Mouse (Mus musculus) hindbrain, embryonic 11.5 days (tissue): ENCODE measurements around the gene Nup62. TPM values are rescaled to one million over a fixed set of nuclear protein-coding genes. Genes with fewer than 3 reads are reported as not detected.

Experiments
- ATAC-seq: fragments of 200-750 bp; cut with Nextera tagmentation; 2 replicates; pipeline ENCODE4 v1.8.0; 2017; ENCODE audit warnings: mild to moderate bottlenecking, moderate TSS enrichment, moderate library complexity; ENCODE audit not compliant: low FRiP score
- DNase-seq: peaks from one replicate; pipeline ENCODE4 v3.0.0-alpha.2; 2015; ENCODE audit warnings: low spot score
- H3K27ac ChIP-seq: fragments of 300-500 bp; sonication (generic); 2 replicates; pipeline ENCODE4 v1.5.1; 2014; ENCODE audit warnings: mild to moderate bottlenecking, low read depth, low read length
- H3K27me3 ChIP-seq: fragments of 300-500 bp; sonication (generic); 2 replicates; pipeline ENCODE4 v1.6.1; 2014; ENCODE audit warnings: mild to moderate bottlenecking, low read length, moderate library complexity, mixed read lengths; ENCODE audit not compliant: control insufficient read depth, insufficient read depth
- H3K36me3 ChIP-seq: fragments of 300-500 bp; sonication (generic); 2 replicates; pipeline ENCODE4 v1.6.1; 2014; ENCODE audit warnings: mild to moderate bottlenecking, low read length, moderate library complexity, mixed read lengths; ENCODE audit not compliant: control insufficient read depth, insufficient read depth
- H3K4me1 ChIP-seq: fragments of 300-500 bp; sonication (generic); replicated peaks from 2 replicates; pipeline ENCODE4 v1.6.1; 2014; ENCODE audit warnings: low read length, mixed read lengths; ENCODE audit not compliant: control insufficient read depth, insufficient read depth
- H3K4me2 ChIP-seq: fragments of 300-500 bp; sonication (generic); replicated peaks from 2 replicates; pipeline ENCODE4 v1.6.1; 2014; ENCODE audit warnings: mild to moderate bottlenecking, low read depth, low read length
- H3K4me3 ChIP-seq: fragments of 300-500 bp; sonication (generic); 2 replicates; pipeline ENCODE4 v1.5.1; 2014; ENCODE audit warnings: low read depth, low read length
- H3K9ac ChIP-seq: fragments of 300-500 bp; sonication (generic); 2 replicates; pipeline ENCODE4 v1.6.1; 2014; ENCODE audit warnings: low read depth, low read length
- H3K9me3 ChIP-seq: fragments of 300-500 bp; sonication (generic); 2 replicates; pipeline ENCODE4 v1.6.1; 2016; ENCODE audit warnings: low read length; ENCODE audit not compliant: control insufficient read depth
- WGBS: fragments of 180-500 bp; shearing (Covaris S2); extraction: QIAGEN DNeasy Blood & Tissue Kit; methylation state at CpG from one replicate; pipeline ENCODE4 v1.1.7; 2014; 5-methylcytosine and 5-hydroxymethylcytosine counted together
- polyA plus RNA-seq: library from polyadenylated mRNA; unstranded; fragments of >200 nt; fragmentation: Nextera tagmentation; extraction: Ambion mirVana; gene quantifications from 2 replicates; pipeline ENCODE4 v1.2.1, GENCODE M21; 2014

Gene Nup62
- polyA plus RNA-seq, result 44.2 and 62.3 TPM in 2 replicates

DNA sequence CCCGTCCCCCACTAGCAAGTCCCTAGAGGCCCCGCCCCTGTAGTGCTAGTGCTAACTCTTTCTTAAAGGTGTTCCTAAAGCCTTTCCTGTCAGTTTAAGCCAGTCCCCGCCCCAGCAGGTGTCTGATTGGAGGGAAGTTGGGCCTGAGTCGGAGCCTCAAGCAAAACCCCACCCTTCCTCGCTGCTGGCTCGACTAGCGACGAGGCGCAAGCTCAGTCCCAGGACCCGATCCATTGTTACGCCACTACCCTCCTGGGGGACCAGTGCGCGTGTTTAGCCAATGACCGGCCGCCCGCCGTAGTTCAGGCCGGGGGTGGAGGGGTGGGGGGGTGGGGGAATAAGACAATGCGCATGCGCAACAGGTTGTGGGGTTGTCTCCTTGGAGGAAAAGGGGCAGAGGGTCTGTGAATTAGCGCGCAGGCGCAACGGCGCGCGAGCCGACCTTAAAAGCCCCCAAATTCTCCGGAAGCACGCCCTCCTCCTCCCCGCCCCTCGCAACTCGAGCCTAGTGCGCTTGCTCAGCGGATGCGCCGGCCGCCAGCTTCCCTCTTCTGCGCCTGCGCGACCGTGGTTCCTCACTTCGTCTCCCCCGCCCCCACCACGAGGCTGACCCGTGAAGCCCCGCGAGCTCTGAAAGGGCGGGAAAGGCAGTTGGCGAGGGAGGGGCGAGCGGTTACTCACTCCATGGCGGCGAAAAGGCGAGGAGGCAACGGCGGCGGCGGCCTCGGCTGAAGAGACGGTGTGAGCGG, at the start of gene Nup62, which contains the start of gene Il4i1:
Nup62 (plus strand) TSS at position 368 of the 749 bp plus-strand sequence.
Il4i1 (plus strand) TSS at position 667 of the 749 bp plus-strand sequence.
- peak; percentile 96 for ATAC-seq
- Histone ChIP-seq H3K4me1 (peaks cover 17% of the 10 kb centered on the region), H3K9ac (peak within 1 kb of the TSS; percentile 95), H3K27ac (peak within 1 kb of the TSS; percentile 93), H3K9me3 (no peaks in the 10 kb centered on the region), H3K27me3 (no peaks in the 10 kb centered on the region), H3K4me2 (peak within 1 kb of the TSS; percentile 80), H3K4me3 (peak within 1 kb of the TSS; percentile 92), H3K36me3 (no peaks in the 10 kb centered on the region)
- WGBS, result under 1% methylated on average over 54 of the region's 62 CpGs
- peak; percentile 100 for DNase-seq

DNA sequence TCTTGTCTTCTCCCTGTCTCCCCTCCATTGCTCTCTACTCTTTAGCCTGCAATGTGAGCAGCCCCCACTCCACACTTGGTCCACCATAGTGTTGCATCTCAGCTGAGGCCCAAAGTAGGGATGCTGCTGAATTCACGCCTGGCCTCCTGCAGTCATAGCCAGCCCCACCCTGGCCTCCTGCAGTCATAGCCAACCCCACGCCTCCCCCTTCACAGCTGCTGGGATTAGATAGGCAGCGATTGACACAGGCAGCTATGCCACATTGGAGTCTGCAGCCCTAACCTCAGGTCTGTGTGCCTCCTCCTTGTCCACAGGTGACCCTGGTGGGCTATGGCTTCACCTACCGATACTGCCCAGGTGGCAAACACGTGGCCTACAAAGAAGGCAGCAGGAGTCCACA, 47.8 kb upstream of the Nup62 start:
- Histone ChIP-seq H3K9ac (no peak overlapping the region), H3K36me3 (0 out of 2 replicates have a peak, but pooled peaks cover 5% of the 10 kb centered on the region), H3K4me2 (no peak overlapping the region), H3K9me3 (no peaks in the 10 kb centered on the region), H3K27me3 (no peaks in the 10 kb centered on the region), H3K4me1 (no peaks in the 10 kb centered on the region), H3K27ac (no peak overlapping the region), H3K4me3 (no peak overlapping the region)
- DNase-seq (no peak), ATAC-seq (no peak)
- WGBS, result 87% methylated on average over 5 of the region's 5 CpGs

DNA sequence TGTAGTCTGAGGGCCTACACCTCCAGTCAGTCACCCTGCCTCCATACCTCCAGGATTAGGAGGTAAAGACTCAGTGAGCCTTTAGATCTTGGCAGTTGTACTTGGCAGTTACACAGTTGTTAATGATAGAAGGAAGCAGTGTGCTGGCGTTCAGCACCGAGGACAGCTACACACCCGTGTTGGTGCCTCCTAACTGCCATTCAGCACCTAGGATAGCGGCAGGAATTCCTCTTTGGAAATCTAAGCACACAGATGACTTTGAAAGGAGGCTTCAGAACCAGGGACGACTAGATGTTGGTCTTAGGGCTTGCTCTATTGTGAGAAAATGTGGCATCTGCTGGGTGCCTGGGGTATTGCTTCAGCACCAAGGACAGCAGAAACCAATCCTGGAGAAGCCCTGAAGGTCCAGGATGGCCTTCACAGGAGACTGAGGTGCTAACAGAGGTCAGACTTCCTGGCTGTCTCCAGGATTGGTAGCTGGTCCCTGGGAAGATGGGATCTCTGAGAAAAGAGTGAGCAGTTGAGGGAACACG, 45.8 kb upstream of the Nup62 start:
- H3K36me3 ChIP-seq, result 0 out of 2 replicates have a peak, but pooled peaks cover 5% of the 10 kb centered on the region

DNA sequence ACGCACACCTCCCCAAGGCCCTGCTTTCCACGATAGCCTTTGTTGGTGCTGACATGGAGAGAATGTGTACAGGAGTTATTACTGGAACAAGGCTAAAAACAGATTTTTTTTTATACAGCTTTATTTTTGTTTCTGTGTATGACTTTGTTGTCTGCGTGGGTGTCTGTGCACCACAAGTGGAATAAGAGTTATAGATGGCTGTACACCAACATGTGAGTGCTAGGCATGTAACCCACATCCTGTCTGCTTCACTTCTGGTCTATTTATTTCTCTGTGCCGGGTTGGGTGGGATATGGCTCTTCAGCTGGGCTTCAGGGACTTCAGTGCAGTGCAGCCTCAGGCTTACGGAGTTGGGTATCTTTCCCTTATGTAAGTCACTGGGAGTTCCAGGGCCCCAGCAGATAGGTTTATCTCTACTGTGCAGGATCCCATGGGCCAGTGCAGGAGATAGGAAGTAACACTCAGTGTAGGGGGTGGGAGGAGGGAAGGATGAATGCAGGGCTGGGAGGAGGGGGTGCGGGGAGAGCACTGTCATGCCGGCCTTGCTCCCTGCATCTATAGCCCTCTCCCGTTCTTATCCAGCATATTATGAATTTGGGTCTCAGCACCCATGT, 43.2 kb upstream of the Nup62 start:
- H3K4me1 ChIP-seq, result no peaks in the 10 kb centered on the region
- H3K27me3 ChIP-seq, result no peaks in the 10 kb centered on the region
- no peak overlapping the region for H3K27ac ChIP-seq
- WGBS, result 92% methylated on average over 8 of the region's 8 CpGs
- H3K9ac ChIP-seq, result no peak overlapping the region
- H3K36me3 ChIP-seq, result 0 out of 2 replicates have a peak, but pooled peaks cover 5% of the 10 kb centered on the region
- DNase-seq (no peak), ATAC-seq (no peak)
- H3K4me2 ChIP-seq, result no peak overlapping the region
- H3K4me3 ChIP-seq, result no peak overlapping the region
- no peaks in the 10 kb centered on the region for H3K9me3 ChIP-seq

More for the DNA sequence above, 45.8 kb upstream of the Nup62 start:
- Histone ChIP-seq H3K9ac (no peak overlapping the region), H3K27ac (no peak overlapping the region), H3K4me1 (no peaks in the 10 kb centered on the region), H3K4me3 (no peak overlapping the region), H3K9me3 (no peaks in the 10 kb centered on the region), H3K4me2 (no peak overlapping the region), H3K27me3 (no peaks in the 10 kb centered on the region)
- DNase-seq (peak; percentile 79), ATAC-seq (no peak)
- WGBS, result 12% methylated on average over 6 of the region's 6 CpGs

- H3K4me2 ChIP-seq, result no peak overlapping the region
- H3K36me3 ChIP-seq, result no peaks in the 10 kb centered on the region
- WGBS, result 89% methylated on average over 9 of the region's 9 CpGs
- DNase-seq (no peak), ATAC-seq (no peak)
- H3K9me3 ChIP-seq, result no peaks in the 10 kb centered on the region
- H3K4me1 ChIP-seq, result no peaks in the 10 kb centered on the region
- H3K4me3 ChIP-seq, result no peak overlapping the region
- H3K27me3 ChIP-seq, result no peaks in the 10 kb centered on the region
- no peak overlapping the region for H3K9ac ChIP-seq
- H3K27ac ChIP-seq, result no peak overlapping the region
Measured at GRCm38 (mm10) chr7:44776849-44777498, 38.9 kb upstream of the Nup62 start.

DNA sequence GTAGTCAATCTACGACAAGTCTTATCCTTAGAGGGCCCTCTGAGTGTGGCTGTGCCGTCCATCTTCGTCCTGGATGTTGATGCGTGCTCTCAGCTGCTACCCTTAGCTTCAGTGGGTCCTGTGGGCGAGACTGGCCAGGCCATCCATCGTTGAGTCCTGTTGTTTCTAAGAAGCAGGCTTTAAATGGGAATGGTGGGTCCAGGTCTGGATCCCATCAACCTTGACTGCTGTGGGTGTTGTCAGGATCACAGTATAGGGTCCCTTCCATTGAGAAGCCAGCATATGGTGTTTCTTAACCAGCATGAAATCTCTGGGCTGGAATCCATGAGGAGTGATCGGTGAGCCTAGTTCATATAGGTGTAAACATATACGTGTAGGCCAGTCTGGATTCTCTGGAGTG, 35.8 kb upstream of the Nup62 start:
- no peaks in the 10 kb centered on the region for H3K27me3 ChIP-seq
- H3K4me3 ChIP-seq, result no peak overlapping the region
- DNase-seq, result no peak
- H3K4me2 ChIP-seq, result no peak overlapping the region
- H3K27ac ChIP-seq, result no peak overlapping the region
- H3K9me3 ChIP-seq, result no peaks in the 10 kb centered on the region
- H3K9ac ChIP-seq, result no peak overlapping the region
- WGBS, result 90% methylated on average over 8 of the region's 8 CpGs
- H3K36me3 ChIP-seq, result no peaks in the 10 kb centered on the region
- ATAC-seq, result no peak
- H3K4me1 ChIP-seq, result no peaks in the 10 kb centered on the region

GRCm38 (mm10) chr7:44789531-44789930, 26.4 kb upstream of the Nup62 start:
- Histone ChIP-seq H3K4me3 (no peak overlapping the region), H3K9ac (no peak overlapping the region), H3K9me3 (no peaks in the 10 kb centered on the region), H3K4me1 (no peaks in the 10 kb centered on the region), H3K27me3 (no peaks in the 10 kb centered on the region), H3K27ac (no peak overlapping the region), H3K36me3 (no peaks in the 10 kb centered on the region), H3K4me2 (no peak overlapping the region)
- WGBS, result 86% methylated on average over 3 of the region's 3 CpGs
- ATAC-seq (no peak), DNase-seq (no peak)

DNA sequence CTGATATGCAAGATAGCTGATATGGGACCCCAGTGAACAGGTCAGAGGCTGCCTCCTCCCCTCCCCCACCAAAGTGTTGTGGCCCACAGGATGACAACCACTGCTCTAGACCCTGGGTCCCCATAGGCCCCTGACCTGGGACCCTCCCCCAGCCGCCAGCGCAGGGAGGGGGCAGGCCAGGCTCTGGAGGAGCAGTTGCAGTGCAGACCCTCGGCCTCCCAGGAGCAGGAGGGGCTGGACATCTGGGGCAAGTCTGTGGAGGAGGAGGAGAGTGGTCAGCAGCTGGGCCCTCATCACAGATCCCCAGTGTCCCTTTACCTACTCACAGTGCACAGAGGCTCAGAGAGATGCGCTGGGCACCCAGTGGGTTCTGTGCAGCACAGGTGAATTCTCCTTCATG, 25.8 kb upstream of the Nup62 start:
- H3K27ac ChIP-seq, result no peak overlapping the region
- H3K4me1 ChIP-seq, result no peaks in the 10 kb centered on the region
- DNase-seq (no peak), ATAC-seq (no peak)
- no peaks in the 10 kb centered on the region for H3K36me3 ChIP-seq
- H3K4me2 ChIP-seq, result no peak overlapping the region
- no peak overlapping the region for H3K4me3 ChIP-seq
- no peaks in the 10 kb centered on the region for H3K9me3 ChIP-seq
- no peak overlapping the region for H3K9ac ChIP-seq
- 55% methylated on average over 4 of the region's 4 CpGs for WGBS
- H3K27me3 ChIP-seq, result no peaks in the 10 kb centered on the region
